Mouse (Mus musculus) erythroblast, adult 5-6 weeks (primary cell): ENCODE measurements at regions not wholly inside any gene's neighbourhood (a gene's known extent, or its start where the extent isn't known, plus 50 kb on each side); places are given as distances from the start of the nearest gene placed in this dataset.

Experiments
- ATAC-seq: replicated peaks from 2 replicates; pipeline ENCODE4 v1.8.0; 2016; ENCODE audit warnings: moderate number of reproducible peaks, mild to moderate bottlenecking, moderate TSS enrichment, inconsistent platforms; ENCODE audit not compliant: poor library complexity, low FRiP score, severe bottlenecking

GRCm38 (mm10) chr2:79065321-79065720, 189.9 kb upstream of the Itga4 start:
- no peak for ATAC-seq

- ATAC-seq = no peak
Observed at GRCm38 (mm10) chr2:79076115-79076514, 179.1 kb upstream of the Itga4 start.

GRCm38 (mm10) chr2:79078836-79079394, 176.3 kb upstream of the Itga4 start:
- no peak for ATAC-seq

- ATAC-seq = no peak
Observed at GRCm38 (mm10) chr2:79081769-79082168, 173.5 kb upstream of the Itga4 start.

DNA sequence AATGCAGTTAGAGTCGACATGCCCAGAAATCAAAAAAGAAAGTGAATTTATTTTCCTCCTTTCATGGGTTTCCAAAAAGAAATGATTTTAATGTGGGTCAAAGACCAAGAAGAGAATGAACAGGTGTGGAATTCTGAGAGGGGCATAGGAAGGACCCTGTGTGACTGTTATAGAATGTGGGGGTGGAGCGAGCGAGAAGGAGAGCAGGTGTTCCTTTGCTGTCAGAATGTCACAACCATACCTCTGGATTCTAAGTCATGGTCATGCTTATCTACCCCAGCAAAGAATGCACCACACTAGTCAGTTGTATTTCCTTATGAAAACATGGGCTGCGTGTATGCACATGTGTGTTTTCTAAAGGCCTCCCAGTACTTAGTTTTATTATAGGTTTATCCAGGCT, 168.9 kb upstream of the Itga4 start:
- no peak for ATAC-seq

- ATAC-seq = peak; percentile 32; the same call in 1 of the 2 replicates
Observed at GRCm38 (mm10) chr2:79086857-79087578, 168.2 kb upstream of the Itga4 start.

- 0 out of 2 replicates have a peak, but pooled peaks have one; percentile 14 for ATAC-seq
Observed at GRCm38 (mm10) chr2:79087600-79088205, 167.5 kb upstream of the Itga4 start.

GRCm38 (mm10) chr2:79090273-79090672, 165.0 kb upstream of the Itga4 start:
- no peak for ATAC-seq

- no peak for ATAC-seq
Observed at GRCm38 (mm10) chr2:79094298-79094697, 160.9 kb upstream of the Itga4 start.

GRCm38 (mm10) chr2:79096532-79097251, 158.5 kb upstream of the Itga4 start:
- ATAC-seq = no peak

- ATAC-seq = peak; percentile 92
Observed at GRCm38 (mm10) chr2:79099601-79100000, 155.6 kb upstream of the Itga4 start.

DNA sequence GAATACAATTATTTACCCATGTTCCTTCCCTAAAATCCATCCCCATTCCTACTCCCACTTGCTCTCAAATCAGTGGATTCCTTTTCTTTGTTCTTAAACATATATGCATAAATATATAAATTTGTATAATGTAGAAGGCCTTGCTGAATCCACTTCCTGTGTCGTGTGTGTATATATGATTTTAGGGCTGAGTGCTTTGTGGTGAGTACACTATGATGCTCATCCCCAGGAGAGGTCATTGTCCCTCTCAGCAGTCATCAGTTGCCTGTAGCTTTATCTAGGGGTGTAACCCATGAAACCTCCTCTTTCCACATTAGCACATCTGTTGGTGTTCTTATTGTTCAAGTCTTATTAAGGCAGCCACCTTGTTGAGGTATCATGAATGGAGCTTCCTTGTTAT, 143.6 kb upstream of the Itga4 start:
- ATAC-seq = no peak

DNA sequence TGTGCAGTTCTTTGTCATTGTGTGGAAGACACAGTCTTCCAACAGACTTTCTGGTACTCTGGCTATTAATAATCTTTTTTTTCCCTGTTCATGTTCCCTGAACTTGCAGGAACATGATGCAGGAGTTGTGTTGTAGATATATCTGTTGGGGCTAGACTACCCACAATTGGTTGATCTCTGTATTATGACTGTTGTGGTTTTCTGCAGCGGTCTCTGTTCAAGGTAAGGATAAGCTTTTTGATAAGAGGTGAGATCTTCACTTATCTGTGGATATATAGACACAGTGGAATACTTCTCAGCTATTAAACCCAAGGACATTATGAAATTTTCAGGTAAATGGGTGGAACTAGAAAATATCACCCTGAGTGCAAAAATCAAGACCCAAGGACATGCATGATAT, 143.2 kb upstream of the Itga4 start:
- ATAC-seq = no peak

DNA sequence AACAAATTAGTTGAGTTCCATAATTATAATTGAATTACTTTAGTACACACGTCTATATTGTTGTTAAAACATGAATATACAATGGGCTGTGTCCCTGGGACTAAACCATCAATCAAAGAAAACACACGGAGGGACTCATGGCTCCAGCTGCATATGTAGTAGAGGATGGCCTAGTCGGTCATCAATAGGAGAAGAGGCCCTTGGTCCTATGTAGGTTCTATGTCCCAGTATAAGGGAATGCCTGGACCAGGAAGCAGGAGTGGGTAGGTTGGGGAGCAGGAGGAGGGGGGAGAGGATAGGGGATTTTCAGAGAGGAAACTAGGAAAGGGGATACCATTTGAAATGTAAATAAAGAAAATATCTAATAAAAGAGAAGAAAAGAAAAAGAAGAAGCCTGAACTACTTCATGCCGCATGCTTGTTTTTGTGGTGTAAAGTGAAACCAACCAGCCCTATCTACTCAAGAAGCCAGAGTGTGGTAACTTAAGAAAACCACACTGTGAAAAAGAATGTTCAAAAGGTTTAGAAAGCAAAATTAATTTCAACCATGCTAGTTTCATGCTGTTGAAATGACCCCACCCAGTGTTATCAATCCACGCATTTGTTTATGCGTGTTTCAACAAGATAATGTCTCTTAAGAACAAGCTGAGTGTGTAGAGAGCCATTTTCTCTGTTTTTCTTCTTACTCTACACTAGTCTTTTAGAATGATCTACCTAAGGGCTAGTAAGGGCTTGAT, 134.4 kb upstream of the Itga4 start:
- peak; percentile 93 for ATAC-seq

DNA sequence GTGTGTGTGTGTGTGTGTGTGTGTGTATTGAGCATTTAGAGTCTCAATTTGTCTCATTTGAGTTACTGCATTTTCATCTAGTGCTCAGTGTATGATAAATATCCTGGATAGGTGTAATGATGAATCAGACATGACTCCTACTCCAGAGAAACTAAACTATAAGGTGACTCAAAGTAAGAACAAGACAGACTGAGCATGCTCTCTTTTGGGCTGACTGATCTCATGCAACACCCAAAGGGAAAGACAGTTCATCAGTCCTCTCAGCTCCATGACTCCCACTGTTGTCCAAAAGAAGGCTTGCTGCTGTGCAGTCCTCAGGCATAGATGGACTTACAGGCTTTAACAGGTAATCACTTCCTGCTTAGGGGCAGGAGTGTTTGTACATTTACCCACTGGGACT, 132.7 kb upstream of the Itga4 start:
- no peak for ATAC-seq

DNA sequence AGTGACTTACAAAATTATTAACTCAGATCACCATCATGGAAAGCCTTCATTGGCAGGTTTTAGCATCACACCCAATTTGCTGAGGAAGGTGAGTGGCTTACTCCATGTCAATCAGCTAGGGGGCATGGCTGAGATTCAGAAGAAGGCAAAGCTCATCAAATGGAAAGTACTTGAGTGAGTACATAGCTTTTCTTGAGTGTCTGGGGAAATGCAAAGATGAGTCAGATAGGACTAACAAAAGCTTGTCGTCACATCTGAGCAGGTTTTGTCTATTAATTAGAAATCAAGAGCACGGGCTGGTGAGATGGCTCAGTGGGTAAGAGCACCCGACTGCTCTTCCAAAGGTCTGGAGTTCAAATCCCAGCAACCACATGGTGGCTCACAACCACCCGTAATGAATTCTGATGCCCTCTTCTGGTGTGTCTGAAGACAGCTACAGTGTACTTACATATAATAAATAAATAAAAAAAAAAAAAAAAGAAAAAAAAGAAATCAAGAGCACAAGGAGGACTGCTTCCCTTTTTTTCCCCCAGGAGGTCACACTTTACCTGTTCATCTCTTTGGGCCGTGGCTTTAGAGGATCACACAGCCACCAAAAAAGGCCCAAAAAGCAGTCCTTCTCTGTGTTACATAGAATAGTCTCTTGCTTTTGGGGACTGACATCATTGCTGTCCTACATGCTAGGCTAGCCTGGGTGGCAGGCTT, 130.8 kb upstream of the Itga4 start:
- no peak for ATAC-seq

- no peak for ATAC-seq
Observed at GRCm38 (mm10) chr2:79126170-79126879, 128.9 kb upstream of the Itga4 start.

DNA sequence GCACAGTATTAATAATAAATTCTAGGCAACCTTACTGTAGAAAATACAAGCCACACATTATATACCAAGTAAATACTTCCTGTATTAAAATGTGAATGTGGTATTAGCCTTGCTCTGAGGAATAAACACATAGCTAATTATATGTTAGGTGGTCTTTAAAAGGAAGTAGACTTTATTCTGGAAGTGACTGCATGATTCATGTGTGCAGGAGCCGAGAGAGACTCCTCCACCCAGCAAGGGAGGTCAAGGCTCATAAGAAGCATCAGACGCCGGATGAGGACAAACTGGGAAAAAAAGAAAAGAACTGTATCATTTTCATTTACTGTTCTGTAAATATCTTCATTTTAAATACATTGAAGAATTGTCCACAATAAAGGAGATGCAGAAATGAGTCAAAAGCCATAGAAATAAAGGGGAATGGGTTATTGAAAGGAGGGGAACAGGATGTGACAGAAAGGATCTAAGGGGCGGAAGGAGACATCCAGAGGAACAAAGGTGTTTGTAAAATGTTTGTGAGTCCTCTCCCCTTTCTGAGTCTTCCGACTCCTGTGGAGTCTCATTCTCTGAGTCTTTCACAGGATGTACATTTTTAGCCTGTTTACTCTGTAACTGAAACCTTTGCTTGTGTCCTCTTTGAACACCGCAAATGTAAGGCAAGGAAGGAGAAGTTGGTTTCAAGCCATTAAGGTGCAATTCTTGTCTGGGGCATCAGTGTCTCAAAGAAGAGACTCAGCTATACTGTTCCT, 128.1 kb upstream of the Itga4 start:
- ATAC-seq = no peak
